Mouse (Mus musculus) layer of hippocampus, postnatal 36 days (tissue): ENCODE measurements around the gene Lcp1. TPM values are rescaled to one million over a fixed set of nuclear protein-coding genes. Genes with fewer than 3 reads are reported as not detected.

Experiments used
- microRNA-seq, 2 experiments: library from miRNA; unstranded; fragments of <30 nt; microRNA quantifications; one replicate each; pipeline ENCODE4 v1.2.0; 2021
- total RNA-seq, 2 experiments: library from RNA; stranded (reverse); gene quantifications; 2 replicates each; pipeline ENCODE4 v1.2.3; 2021

The Lcp1 gene
- total RNA-seq, 2 experiments from 2014 or later, result 6.8 to 6.9 TPM

Small RNAs within 50 kb of the gene (microRNA-seq; reads per million reads assigned to microRNA genes)
- 0 reads per million in 2 experiments for gene Gm44482

Other genes starting within 250 kb of the Lcp1 start
- gene Lrch1, start 183.2 kb upstream of the Lcp1 start, total RNA-seq, result 10 to 100 TPM; 15.7 to 18.7 TPM
- 1 to 10 TPM in 1 of 2 experiments, under 1 TPM in 1; 0.85 to 1.3 TPM for gene Rubcnl, start 115.1 kb upstream of the Lcp1 start, total RNA-seq
- not detected for gene Lrrc63, start 220 bp upstream of the Lcp1 start, total RNA-seq
- gene Cpb2, start 111.2 kb downstream of the Lcp1 start, total RNA-seq, result not detected
- 10 to 100 TPM; 57.2 to 65.2 TPM for gene Zc3h13, start 153.3 kb downstream of the Lcp1 start, total RNA-seq